Mouse (Mus musculus) hindbrain, embryonic 16.5 days (tissue): ENCODE data around the gene Tfr2. TPM values are rescaled to one million over a fixed set of nuclear protein-coding genes. Genes with fewer than 3 reads are reported as not detected.

ENCODE experiments used
- ATAC-seq: fragments of 200-750 bp; cut with Nextera tagmentation; 2 replicates; pipeline ENCODE4 v1.8.0; 2017; ENCODE audit warnings: moderate TSS enrichment, moderate library complexity
- H3K27ac ChIP-seq: fragments of 300-500 bp; sonication (generic); 2 replicates; pipeline ENCODE4 v1.5.1; 2014; ENCODE audit warnings: low read depth, mild to moderate bottlenecking, control low read depth, low read length, moderate library complexity
- H3K27me3 ChIP-seq: fragments of 300-500 bp; sonication (generic); replicated peaks from 2 replicates; pipeline ENCODE4 v1.6.1; 2014; ENCODE audit warnings: low read length; ENCODE audit not compliant: control insufficient read depth, insufficient read depth
- H3K36me3 ChIP-seq: fragments of 300-500 bp; sonication (generic); 2 replicates; pipeline ENCODE4 v1.6.1; 2014; ENCODE audit warnings: mild to moderate bottlenecking, low read length, moderate library complexity, mixed read lengths; ENCODE audit not compliant: control insufficient read depth, insufficient read depth
- H3K4me1 ChIP-seq: fragments of 300-500 bp; sonication (generic); 2 replicates; pipeline ENCODE4 v1.6.1; 2014; ENCODE audit warnings: low read depth, low read length; ENCODE audit not compliant: control insufficient read depth, insufficient read depth
- H3K4me2 ChIP-seq: fragments of 300-500 bp; sonication (generic); 2 replicates; pipeline ENCODE4 v1.6.1; 2014; ENCODE audit warnings: mild to moderate bottlenecking, low read length, control low read depth, moderate library complexity
- H3K4me3 ChIP-seq: fragments of 300-500 bp; sonication (generic); 2 replicates; pipeline ENCODE4 v1.5.1; 2014; ENCODE audit warnings: mild to moderate bottlenecking, low read length, control low read depth, moderate library complexity
- H3K9ac ChIP-seq: fragments of 300-500 bp; sonication (generic); 2 replicates; pipeline ENCODE4 v1.6.1; 2014; ENCODE audit warnings: low read depth, mild to moderate bottlenecking, control low read depth, low read length, moderate library complexity
- H3K9me3 ChIP-seq: fragments of 300-500 bp; sonication (generic); 2 replicates; pipeline ENCODE4 v1.6.1; 2014; ENCODE audit warnings: mild to moderate bottlenecking, low read length, moderate library complexity; ENCODE audit not compliant: control insufficient read depth
- WGBS: fragments of 180-500 bp; shearing (Covaris S2); extraction: QIAGEN DNeasy Blood & Tissue Kit; methylation state at CpG from one replicate; pipeline ENCODE4 v1.1.7; 2014; 5-methylcytosine and 5-hydroxymethylcytosine counted together
- polyA plus RNA-seq: library from polyadenylated mRNA; unstranded; fragments of >200 nt; fragmentation: Nextera tagmentation; extraction: Ambion mirVana; gene quantifications from 2 replicates; pipeline ENCODE4 v1.2.1, GENCODE M21; 2015

Tfr2 gene
- polyA plus RNA-seq, 1 experiment from 2014 or later = 8.4 TPM

GRCm38 (mm10) chr5:137534762-137535161, 34.9 kb upstream of the Tfr2 start:
- H3K27ac ChIP-seq = no peak overlapping the region
- ATAC-seq = no peak
- H3K27me3 ChIP-seq = no peaks in the 10 kb centered on the region
- H3K4me2 ChIP-seq = no peak overlapping the region
- H3K9ac ChIP-seq = no peak overlapping the region
- 91% methylated on average over 3 of the region's 3 CpGs for WGBS
- H3K9me3 ChIP-seq = no peaks in the 10 kb centered on the region
- peaks cover 18% of the 10 kb centered on the region for H3K4me1 ChIP-seq
- H3K4me3 ChIP-seq = no peak overlapping the region
- H3K36me3 ChIP-seq = no peaks in the 10 kb centered on the region

GRCm38 (mm10) chr5:137535318-137535717, 34.3 kb upstream of the Tfr2 start:
- ATAC-seq = no peak
- Histone ChIP-seq H3K4me2 (no peak overlapping the region), H3K4me1 (peaks cover 12% of the 10 kb centered on the region), H3K27ac (no peak overlapping the region), H3K27me3 (no peaks in the 10 kb centered on the region), H3K9ac (no peak overlapping the region), H3K36me3 (no peaks in the 10 kb centered on the region), H3K9me3 (no peaks in the 10 kb centered on the region), H3K4me3 (no peak overlapping the region)
- 88% methylated on average over 9 of the region's 9 CpGs for WGBS

- 58% methylated on average over 4 of the region's 4 CpGs for WGBS
- no peak for ATAC-seq
- Histone ChIP-seq H3K4me3 (no peak overlapping the region), H3K27me3 (no peaks in the 10 kb centered on the region), H3K27ac (no peak overlapping the region), H3K36me3 (no peaks in the 10 kb centered on the region), H3K9me3 (no peaks in the 10 kb centered on the region), H3K9ac (no peak overlapping the region), H3K4me1 (peaks cover 10% of the 10 kb centered on the region), H3K4me2 (no peak overlapping the region)
These were observed 32.2 kb upstream of the Tfr2 start for GRCm38 (mm10) chr5:137537461-137537860.

- 48% methylated on average over 7 of the region's 7 CpGs for WGBS
- no peaks in the 10 kb centered on the region for H3K36me3 ChIP-seq
- H3K4me2 ChIP-seq = peak overlapping the region; percentile 21; the same call in 1 of the 2 replicates
- no peak overlapping the region; the same call in 1 of the 2 replicates for H3K27ac ChIP-seq
- peaks cover 7% of the 10 kb centered on the region for H3K4me1 ChIP-seq
- H3K27me3 ChIP-seq = no peaks in the 10 kb centered on the region
- no peak overlapping the region for H3K9ac ChIP-seq
- no peaks in the 10 kb centered on the region for H3K9me3 ChIP-seq
- ATAC-seq = peak; percentile 69
- no peak overlapping the region for H3K4me3 ChIP-seq
These were observed 30.3 kb upstream of the Tfr2 start for GRCm38 (mm10) chr5:137539291-137539801.

GRCm38 (mm10) chr5:137540991-137541390, 28.6 kb upstream of the Tfr2 start:
- Histone ChIP-seq H3K4me2 (no peak overlapping the region), H3K9ac (no peak overlapping the region)

GRCm38 (mm10) chr5:137541768-137542540, 27.7 kb upstream of the Tfr2 start:
- Histone ChIP-seq H3K4me1 (peaks cover 7% of the 10 kb centered on the region), H3K27me3 (no peaks in the 10 kb centered on the region), H3K9me3 (no peaks in the 10 kb centered on the region), H3K4me3 (no peak overlapping the region), H3K36me3 (no peaks in the 10 kb centered on the region), H3K27ac (no peak overlapping the region), H3K4me2 (no peak overlapping the region), H3K9ac (no peak overlapping the region)
- ATAC-seq = peak; percentile 45; the same call in 1 of the 2 replicates
- 62% methylated on average over 5 of the region's 5 CpGs for WGBS

More at GRCm38 (mm10) chr5:137540991-137541390, 28.6 kb upstream of the Tfr2 start:
- H3K27me3 ChIP-seq = no peaks in the 10 kb centered on the region
- ATAC-seq = no peak
- no peak overlapping the region for H3K27ac ChIP-seq
- no peaks in the 10 kb centered on the region for H3K36me3 ChIP-seq
- WGBS = 77% methylated on average over 6 of the region's 6 CpGs
- no peak overlapping the region for H3K4me3 ChIP-seq
- no peaks in the 10 kb centered on the region for H3K9me3 ChIP-seq
- peaks cover 7% of the 10 kb centered on the region for H3K4me1 ChIP-seq

- H3K9me3 ChIP-seq = no peaks in the 10 kb centered on the region
- H3K36me3 ChIP-seq = no peaks in the 10 kb centered on the region
- no peak for ATAC-seq
- no peaks in the 10 kb centered on the region for H3K4me1 ChIP-seq
- WGBS = 62% methylated on average over 6 of the region's 6 CpGs
- H3K9ac ChIP-seq = no peak overlapping the region
- no peaks in the 10 kb centered on the region for H3K27me3 ChIP-seq
- H3K4me2 ChIP-seq = no peak overlapping the region
- no peak overlapping the region for H3K27ac ChIP-seq
- no peak overlapping the region for H3K4me3 ChIP-seq
These were observed 24.7 kb upstream of the Tfr2 start for GRCm38 (mm10) chr5:137544926-137545325.

- no peak overlapping the region for H3K4me2 ChIP-seq
- H3K9ac ChIP-seq = no peak overlapping the region
- H3K27me3 ChIP-seq = no peaks in the 10 kb centered on the region
- H3K36me3 ChIP-seq = no peaks in the 10 kb centered on the region
- no peak for ATAC-seq
- WGBS = 77% methylated on average over 4 of the region's 4 CpGs
- H3K27ac ChIP-seq = no peak overlapping the region
- no peaks in the 10 kb centered on the region for H3K9me3 ChIP-seq
- no peak overlapping the region for H3K4me3 ChIP-seq
- H3K4me1 ChIP-seq = no peaks in the 10 kb centered on the region
These were observed 24.0 kb upstream of the Tfr2 start for GRCm38 (mm10) chr5:137545596-137545995.

- Histone ChIP-seq H3K36me3 (no peaks in the 10 kb centered on the region), H3K9me3 (no peaks in the 10 kb centered on the region), H3K27ac (no peak overlapping the region), H3K27me3 (no peaks in the 10 kb centered on the region), H3K4me3 (no peak overlapping the region), H3K4me1 (peaks cover 11% of the 10 kb centered on the region), H3K4me2 (no peak overlapping the region), H3K9ac (no peak overlapping the region)
- WGBS = 85% methylated on average over 2 of the region's 2 CpGs
- ATAC-seq = no peak
These were observed 19.8 kb upstream of the Tfr2 start for GRCm38 (mm10) chr5:137549840-137550239.
